Mouse (Mus musculus) liver, embryonic 11.5 days (tissue): Measurements from ENCODE around the gene Nrgn. TPM values are rescaled to one million over a fixed set of nuclear protein-coding genes. Genes with fewer than 3 reads are reported as not detected.

ENCODE experiments used
- ATAC-seq: fragments of 200-750 bp; cut with Nextera tagmentation; replicated peaks from 2 replicates; pipeline ENCODE4 v1.8.0; 2017; ENCODE audit warnings: moderate number of reproducible peaks, mild to moderate bottlenecking, moderate TSS enrichment, moderate library complexity; ENCODE audit not compliant: low FRiP score
- DNase-seq: peaks from one replicate; pipeline ENCODE4 v3.0.0-alpha.2; 2017; ENCODE audit warnings: low spot score
- H3K27ac ChIP-seq: fragments of 300-500 bp; sonication (generic); 2 replicates; pipeline ENCODE4 v1.5.1; 2014; ENCODE audit warnings: mild to moderate bottlenecking, low read depth, low read length, control low read depth
- H3K27me3 ChIP-seq: fragments of 300-500 bp; sonication (generic); replicated peaks from 2 replicates; pipeline ENCODE4 v1.6.1; 2014; ENCODE audit warnings: low read length, mixed read lengths; ENCODE audit not compliant: control insufficient read depth, insufficient read depth
- H3K36me3 ChIP-seq: fragments of 300-500 bp; sonication (generic); 2 replicates; pipeline ENCODE4 v1.6.1; 2014; ENCODE audit warnings: mild to moderate bottlenecking, low read length, moderate library complexity, mixed read lengths; ENCODE audit not compliant: control insufficient read depth, insufficient read depth
- H3K4me1 ChIP-seq: fragments of 300-500 bp; sonication (generic); replicated peaks from 2 replicates; pipeline ENCODE4 v1.6.1; 2014; ENCODE audit warnings: low read length, mixed read lengths; ENCODE audit not compliant: control insufficient read depth, insufficient read depth
- H3K4me2 ChIP-seq: fragments of 300-500 bp; sonication (generic); 2 replicates; pipeline ENCODE4 v1.6.1; 2014; ENCODE audit warnings: mild to moderate bottlenecking, control low read depth, moderate library complexity
- H3K4me3 ChIP-seq: fragments of 300-500 bp; sonication (generic); 2 replicates; pipeline ENCODE4 v1.5.1; 2014; ENCODE audit warnings: low read depth, low read length, control low read depth
- H3K9ac ChIP-seq: fragments of 300-500 bp; sonication (generic); 2 replicates; pipeline ENCODE4 v1.6.1; 2014; ENCODE audit warnings: low read depth, low read length, control low read depth
- H3K9me3 ChIP-seq: fragments of 300-500 bp; sonication (generic); 2 replicates; pipeline ENCODE4 v1.6.1; 2016; ENCODE audit warnings: low read length, inconsistent platforms, mixed read lengths; ENCODE audit not compliant: control insufficient read depth
- WGBS: fragments of 180-500 bp; shearing (Covaris S2); extraction: QIAGEN DNeasy Blood & Tissue Kit; methylation state at CpG from one replicate; pipeline ENCODE4 v1.1.7; 2014; 5-methylcytosine and 5-hydroxymethylcytosine counted together
- polyA plus RNA-seq: library from polyadenylated mRNA; unstranded; fragments of >200 nt; fragmentation: Nextera tagmentation; extraction: Ambion mirVana; gene quantifications from 2 replicates; pipeline ENCODE4 v1.2.1, GENCODE M21; 2014

Nrgn gene
- polyA plus RNA-seq, 1 experiment from 2014 or later: 23.6 TPM

DNA sequence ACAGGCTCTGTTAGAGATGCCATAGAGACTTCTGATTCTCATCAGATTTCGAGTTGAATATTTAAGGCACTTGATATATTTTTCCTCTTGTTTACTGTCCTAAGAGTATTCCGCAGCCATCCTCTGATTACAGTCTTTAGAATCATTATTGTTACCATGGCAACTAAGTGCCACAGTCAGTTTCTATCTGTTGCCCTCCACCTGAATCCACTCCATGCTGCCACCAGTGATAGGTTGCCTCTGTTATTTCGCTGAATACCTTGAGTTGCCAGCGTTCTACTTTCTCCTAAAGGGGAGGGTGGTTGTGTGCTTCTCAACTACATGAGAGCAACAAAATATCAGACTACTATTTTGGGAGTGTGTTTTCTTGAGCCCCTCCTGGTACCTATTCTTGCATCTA, 34.0 kb upstream of the Nrgn start:
- no peak for ATAC-seq
- Histone ChIP-seq H3K9ac (no peak overlapping the region), H3K36me3 (no peaks in the 10 kb centered on the region), H3K27me3 (no peaks in the 10 kb centered on the region), H3K4me3 (no peak overlapping the region), H3K27ac (no peak overlapping the region), H3K4me2 (no peak overlapping the region), H3K4me1 (no peaks in the 10 kb centered on the region), H3K9me3 (peaks cover 2% of the 10 kb centered on the region; the same call in 1 of the 2 replicates)
- DNase-seq: no peak
- WGBS: 70% methylated on average over 4 of the region's 4 CpGs

- Histone ChIP-seq H3K9me3 (no peaks in the 10 kb centered on the region), H3K4me2 (no peak overlapping the region), H3K9ac (no peak overlapping the region), H3K4me3 (no peak overlapping the region), H3K27ac (no peak overlapping the region), H3K4me1 (no peaks in the 10 kb centered on the region), H3K36me3 (no peaks in the 10 kb centered on the region), H3K27me3 (no peaks in the 10 kb centered on the region)
- 82% methylated on average over 5 of the region's 5 CpGs for WGBS
- DNase-seq: no peak
- ATAC-seq: no peak
Measured at GRCm38 (mm10) chr9:37583594-37583993, 30.9 kb upstream of the Nrgn start.

- DNase-seq (no peak), ATAC-seq (0 out of 2 replicates have a peak, but pooled peaks have one; percentile 26)
- no peak overlapping the region; the same call in 1 of the 2 replicates for H3K9ac ChIP-seq
- peaks cover 18% of the 10 kb centered on the region for H3K4me1 ChIP-seq
- H3K4me2 ChIP-seq: peak overlapping the region; percentile 31; the same call in 1 of the 2 replicates
- 31% methylated on average over 14 of the region's 14 CpGs for WGBS
- H3K27ac ChIP-seq: no peak overlapping the region
- H3K4me3 ChIP-seq: no peak overlapping the region
- H3K36me3 ChIP-seq: no peaks in the 10 kb centered on the region
- no peaks in the 10 kb centered on the region for H3K9me3 ChIP-seq
- no peaks in the 10 kb centered on the region for H3K27me3 ChIP-seq
Measured at GRCm38 (mm10) chr9:37576436-37576930, 23.8 kb upstream of the Nrgn start.

DNA sequence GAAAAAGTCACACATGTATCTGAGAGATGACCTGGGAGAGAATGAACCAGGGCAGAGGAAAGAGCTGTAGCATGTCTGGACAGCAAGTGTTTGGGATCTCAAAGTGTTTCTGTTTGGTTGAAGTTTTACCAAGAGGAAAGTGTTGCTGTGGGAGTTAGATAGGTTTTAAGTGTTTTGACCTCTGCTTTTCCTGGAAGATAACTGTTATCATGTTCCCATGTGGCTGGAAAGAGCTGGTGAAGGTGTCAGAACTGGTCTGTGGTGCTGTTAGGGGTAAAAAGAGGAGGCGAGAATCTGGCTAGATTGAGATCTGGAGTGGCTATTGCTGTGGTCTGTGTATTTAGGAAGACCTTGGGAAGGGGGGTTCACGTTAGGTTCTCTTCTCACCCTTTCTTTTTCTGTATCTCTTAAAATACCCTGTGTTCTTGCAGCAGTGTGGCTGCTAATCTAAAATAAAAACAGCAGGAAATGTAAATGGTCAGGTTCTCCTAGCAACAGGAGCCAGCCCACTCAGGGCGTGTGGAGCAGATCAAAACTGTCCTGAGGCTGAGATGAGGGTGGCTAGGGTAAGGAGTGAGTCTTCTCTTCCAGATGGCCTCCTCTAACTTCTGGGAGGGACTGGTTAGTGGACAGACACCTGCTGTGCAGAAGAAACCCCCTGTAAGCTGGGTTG, 19.6 kb upstream of the Nrgn start:
- no peaks in the 10 kb centered on the region for H3K27me3 ChIP-seq
- no peaks in the 10 kb centered on the region for H3K36me3 ChIP-seq
- peaks cover 43% of the 10 kb centered on the region for H3K4me1 ChIP-seq
- no peak for DNase-seq
- 21% methylated on average over 3 of the region's 3 CpGs for WGBS
- no peak overlapping the region for H3K4me3 ChIP-seq
- no peaks in the 10 kb centered on the region for H3K9me3 ChIP-seq
- H3K27ac ChIP-seq: no peak overlapping the region; the same call in 1 of the 2 replicates
- H3K4me2 ChIP-seq: peak overlapping the region; percentile 8; the same call in 1 of the 2 replicates
- H3K9ac ChIP-seq: peak overlapping the region; percentile 6; the same call in 1 of the 2 replicates
- ATAC-seq: peak; percentile 25

DNA sequence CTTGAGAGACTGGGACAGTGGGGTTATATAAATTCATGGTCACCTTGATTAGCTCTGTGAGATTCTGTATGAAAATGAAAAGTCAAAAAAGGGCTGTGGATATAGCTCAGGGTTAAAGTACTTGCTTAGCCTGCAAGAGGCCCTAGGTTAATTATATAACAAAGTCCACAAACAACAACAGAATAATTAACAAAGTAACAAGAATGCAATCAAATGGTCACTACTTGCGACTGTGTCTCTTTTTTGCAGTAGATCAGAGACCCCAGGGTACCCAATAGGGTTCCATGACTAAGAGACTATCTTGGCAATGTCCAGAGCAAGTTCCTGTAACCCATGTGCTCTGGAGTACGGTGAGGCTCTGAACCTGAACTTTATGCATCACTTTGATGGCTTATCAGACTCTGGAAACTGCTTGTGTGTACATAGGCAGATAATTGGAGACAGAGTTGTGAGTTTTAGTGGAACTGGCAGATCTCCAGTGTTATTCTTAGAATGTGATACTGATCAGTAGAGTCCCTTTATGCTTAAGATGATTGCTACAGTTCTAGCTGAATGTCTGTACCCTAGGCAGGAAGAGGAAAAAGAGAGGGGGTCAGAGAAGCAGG, 16.6 kb upstream of the Nrgn start:
- Histone ChIP-seq H3K4me3 (no peak overlapping the region), H3K4me1 (peaks cover 53% of the 10 kb centered on the region), H3K4me2 (no peak overlapping the region), H3K27me3 (no peaks in the 10 kb centered on the region), H3K9ac (no peak overlapping the region), H3K27ac (no peak overlapping the region), H3K9me3 (no peaks in the 10 kb centered on the region), H3K36me3 (no peaks in the 10 kb centered on the region)
- ATAC-seq: peak; percentile 27; the same call in 1 of the 2 replicates
- WGBS: 54% methylated on average over 2 of the region's 2 CpGs
- DNase-seq: no peak

- H3K27ac ChIP-seq: no peak overlapping the region
- peaks cover 56% of the 10 kb centered on the region for H3K4me1 ChIP-seq
- WGBS: 47% methylated on average over 4 of the region's 4 CpGs
- H3K27me3 ChIP-seq: no peaks in the 10 kb centered on the region
- H3K9ac ChIP-seq: 0 out of 2 replicates have a peak overlapping the region, but pooled peaks have one; percentile 5
- H3K36me3 ChIP-seq: no peaks in the 10 kb centered on the region
- H3K9me3 ChIP-seq: no peaks in the 10 kb centered on the region
- DNase-seq (no peak), ATAC-seq (0 out of 2 replicates have a peak, but pooled peaks have one; percentile 12)
- peak overlapping the region; percentile 44 for H3K4me2 ChIP-seq
- H3K4me3 ChIP-seq: no peak overlapping the region
Measured at GRCm38 (mm10) chr9:37568605-37569214, 16.0 kb upstream of the Nrgn start.

GRCm38 (mm10) chr9:37567892-37568604, 15.3 kb upstream of the Nrgn start:
- ATAC-seq (peak; percentile 41), DNase-seq (peak; percentile 47)
- WGBS: 17% methylated on average over 15 of the region's 15 CpGs
- Histone ChIP-seq H3K4me2 (peak overlapping the region; percentile 44), H3K9me3 (no peaks in the 10 kb centered on the region), H3K27me3 (no peaks in the 10 kb centered on the region), H3K9ac (0 out of 2 replicates have a peak overlapping the region, but pooled peaks have one; percentile 5), H3K27ac (peak overlapping the region; percentile 42), H3K36me3 (no peaks in the 10 kb centered on the region), H3K4me3 (0 out of 2 replicates have a peak overlapping the region, but pooled peaks have one; percentile 2), H3K4me1 (peaks cover 56% of the 10 kb centered on the region)

DNA sequence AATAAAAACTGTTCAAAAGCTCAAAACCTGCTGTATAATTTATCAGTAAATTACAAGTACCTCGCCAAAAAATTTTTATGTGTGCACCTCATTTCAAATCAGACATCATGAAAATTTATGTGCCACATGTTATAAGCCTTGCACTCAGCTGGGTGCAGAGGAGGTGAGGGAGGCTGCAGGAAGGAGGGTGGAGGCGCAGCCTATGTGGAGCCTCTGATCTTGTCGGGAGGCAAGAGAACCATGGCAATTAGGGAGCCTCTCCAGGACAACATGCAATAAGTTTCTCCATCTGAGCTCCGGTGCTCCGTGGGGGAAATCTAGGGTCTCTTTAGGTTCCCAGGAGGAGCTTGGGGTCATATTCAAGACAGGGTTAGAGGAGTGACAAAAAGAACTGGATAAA, 14.8 kb upstream of the Nrgn start:
- DNase-seq (no peak), ATAC-seq (peak; percentile 62)
- Histone ChIP-seq H3K4me3 (0 out of 2 replicates have a peak overlapping the region, but pooled peaks have one; percentile 2), H3K4me1 (peaks cover 50% of the 10 kb centered on the region), H3K27ac (peak overlapping the region; percentile 42; the same call in 1 of the 2 replicates), H3K36me3 (no peaks in the 10 kb centered on the region), H3K9ac (no peak overlapping the region), H3K27me3 (no peaks in the 10 kb centered on the region), H3K9me3 (no peaks in the 10 kb centered on the region), H3K4me2 (peak overlapping the region; percentile 44)
- WGBS: 32% methylated on average over 5 of the region's 5 CpGs
